Mouse (Mus musculus): ENCODE measurements around the gene Olfr821. TPM values are rescaled to one million over a fixed set of nuclear protein-coding genes. Genes with fewer than 3 reads are reported as not detected.

Olfr821 gene
- polyA plus RNA-seq, 1 experiment from 2014 or later = not detected

Other genes starting within 250 kb of the Olfr821 start
- not detected in 2 replicates for gene Olfr810, start 235.4 kb upstream of the Olfr821 start, polyA plus RNA-seq (2014; fragmentation: Nextera tagmentation; extraction: Ambion mirVana)
- gene Olfr811, start 226.0 kb upstream of the Olfr821 start, polyA plus RNA-seq (2014; fragmentation: Nextera tagmentation; extraction: Ambion mirVana) = not detected in 2 replicates
- not detected in 2 replicates for gene Olfr812, start 184.3 kb upstream of the Olfr821 start, polyA plus RNA-seq (2014; fragmentation: Nextera tagmentation; extraction: Ambion mirVana)
- not detected in 2 replicates for gene Olfr813, start 175.0 kb upstream of the Olfr821 start, polyA plus RNA-seq (2014; fragmentation: Nextera tagmentation; extraction: Ambion mirVana)
- gene Olfr814, start 150.5 kb upstream of the Olfr821 start, polyA plus RNA-seq (2014; fragmentation: Nextera tagmentation; extraction: Ambion mirVana) = not detected in 2 replicates
- gene Olfr815, start 124.5 kb upstream of the Olfr821 start, polyA plus RNA-seq (2014; fragmentation: Nextera tagmentation; extraction: Ambion mirVana) = not detected in 2 replicates
- gene Olfr816, start 114.8 kb upstream of the Olfr821 start, polyA plus RNA-seq (2014; fragmentation: Nextera tagmentation; extraction: Ambion mirVana) = not detected in 2 replicates
- gene Olfr818, start 81.2 kb upstream of the Olfr821 start, polyA plus RNA-seq (2014; fragmentation: Nextera tagmentation; extraction: Ambion mirVana) = not detected in 2 replicates
- not detected in 2 replicates for gene Olfr819, start 63.1 kb upstream of the Olfr821 start, polyA plus RNA-seq (2014; fragmentation: Nextera tagmentation; extraction: Ambion mirVana)
- not detected in 2 replicates for gene Olfr247, start 54.2 kb upstream of the Olfr821 start, polyA plus RNA-seq (2014; fragmentation: Nextera tagmentation; extraction: Ambion mirVana)
- gene Gm10310, start 45.3 kb upstream of the Olfr821 start, polyA plus RNA-seq (2014; fragmentation: Nextera tagmentation; extraction: Ambion mirVana) = not detected in 2 replicates
- not detected in 2 replicates for gene Olfr820, start 17.7 kb upstream of the Olfr821 start, polyA plus RNA-seq (2014; fragmentation: Nextera tagmentation; extraction: Ambion mirVana)
- gene Olfr822, start 40.9 kb downstream of the Olfr821 start, polyA plus RNA-seq (2014; fragmentation: Nextera tagmentation; extraction: Ambion mirVana) = not detected in 2 replicates
- gene Olfr823, start 85.0 kb downstream of the Olfr821 start, polyA plus RNA-seq (2014; fragmentation: Nextera tagmentation; extraction: Ambion mirVana) = not detected in 2 replicates
- not detected in 2 replicates for gene Olfr824, start 99.7 kb downstream of the Olfr821 start, polyA plus RNA-seq (2014; fragmentation: Nextera tagmentation; extraction: Ambion mirVana)
- gene Olfr825, start 136.4 kb downstream of the Olfr821 start, polyA plus RNA-seq (2014; fragmentation: Nextera tagmentation; extraction: Ambion mirVana) = not detected in 2 replicates
- not detected in 2 replicates for gene Olfr826, start 153.8 kb downstream of the Olfr821 start, polyA plus RNA-seq (2014; fragmentation: Nextera tagmentation; extraction: Ambion mirVana)
- not detected in 2 replicates for gene Olfr827, start 184.1 kb downstream of the Olfr821 start, polyA plus RNA-seq (2014; fragmentation: Nextera tagmentation; extraction: Ambion mirVana)
- 52.7 and 59.2 TPM in 2 replicates for gene Neurod4, start 249.9 kb downstream of the Olfr821 start, polyA plus RNA-seq (2014; fragmentation: Nextera tagmentation; extraction: Ambion mirVana)